Mouse (Mus musculus): Measurements from ENCODE around the gene Slc35c1.

Slc35c1 gene

GRCm38 (mm10) chr2:92459921-92460707 lies at the start of gene Slc35c1:
Gene Slc35c1, minus strand, starts transcription at chr2:92460538.
- DNase-seq (ENCODE audit: low read depth, low spot score) = no peak

GRCm38 (mm10) chr2:92505291-92505690 lies 45.0 kb upstream of the Slc35c1 start:
- no peak for DNase-seq (ENCODE audit: low read depth, low spot score)

- DNase-seq (ENCODE audit: low read depth, low spot score) = no peak
Observed at GRCm38 (mm10) chr2:92503421-92503820, 43.1 kb upstream of the Slc35c1 start.

GRCm38 (mm10) chr2:92499701-92500322 lies 39.5 kb upstream of the Slc35c1 start:
- DNase-seq (ENCODE audit: low read depth, low spot score) = peak; percentile 74

- DNase-seq (ENCODE audit: low read depth, low spot score) = no peak
Observed at GRCm38 (mm10) chr2:92497112-92497511, 36.8 kb upstream of the Slc35c1 start.

- no peak for DNase-seq (ENCODE audit: low read depth, low spot score)
Observed at GRCm38 (mm10) chr2:92496681-92497080, 36.3 kb upstream of the Slc35c1 start.

- no peak for DNase-seq (ENCODE audit: low read depth, low spot score)
Observed at GRCm38 (mm10) chr2:92494956-92495355, 34.6 kb upstream of the Slc35c1 start.

- DNase-seq (ENCODE audit: low read depth, low spot score) = no peak
Observed at GRCm38 (mm10) chr2:92494423-92494822, 34.1 kb upstream of the Slc35c1 start.

- no peak for DNase-seq (ENCODE audit: low read depth, low spot score)
Observed at GRCm38 (mm10) chr2:92493656-92494390, 33.5 kb upstream of the Slc35c1 start.

- no peak for DNase-seq (ENCODE audit: low read depth, low spot score)
Observed at GRCm38 (mm10) chr2:92491950-92492501, 31.7 kb upstream of the Slc35c1 start.

- no peak for DNase-seq (ENCODE audit: low read depth, low spot score)
Observed at GRCm38 (mm10) chr2:92490541-92490940, 30.2 kb upstream of the Slc35c1 start.

GRCm38 (mm10) chr2:92487791-92488190 lies 27.5 kb upstream of the Slc35c1 start:
- DNase-seq (ENCODE audit: low read depth, low spot score) = no peak

GRCm38 (mm10) chr2:92486911-92487310 lies 26.6 kb upstream of the Slc35c1 start:
- no peak for DNase-seq (ENCODE audit: low read depth, low spot score)

GRCm38 (mm10) chr2:92486403-92486802 lies 26.1 kb upstream of the Slc35c1 start:
- DNase-seq (ENCODE audit: low read depth, low spot score) = peak; percentile 84

GRCm38 (mm10) chr2:92485640-92486295 lies 25.4 kb upstream of the Slc35c1 start:
- DNase-seq (ENCODE audit: low read depth, low spot score) = peak; percentile 70

- DNase-seq (ENCODE audit: low read depth, low spot score) = no peak
Observed at GRCm38 (mm10) chr2:92484256-92485025, 24.1 kb upstream of the Slc35c1 start.

GRCm38 (mm10) chr2:92483505-92483904 lies 23.2 kb upstream of the Slc35c1 start:
- no peak for DNase-seq (ENCODE audit: low read depth, low spot score)

GRCm38 (mm10) chr2:92482551-92482950 lies 22.2 kb upstream of the Slc35c1 start:
- DNase-seq (ENCODE audit: low read depth, low spot score) = no peak

- no peak for DNase-seq (ENCODE audit: low read depth, low spot score)
Observed at GRCm38 (mm10) chr2:92478313-92478688, 18.0 kb upstream of the Slc35c1 start.

GRCm38 (mm10) chr2:92477672-92478312 lies 17.5 kb upstream of the Slc35c1 start:
- no peak for DNase-seq (ENCODE audit: low read depth, low spot score)

All from mesoderm, embryonic 11.5 days (tissue).